Mouse (Mus musculus) CH12.LX (cell line): ENCODE measurements around the gene Tpm1. TPM values are rescaled to one million over a fixed set of nuclear protein-coding genes. Genes with fewer than 3 reads are reported as not detected.

Experiments used
- DNase-seq: peaks from one replicate; pipeline ENCODE4 v3.0.0-alpha.2; 2013; ENCODE audit errors: extremely low read depth
- H3K27ac ChIP-seq: 2 replicates; pipeline ENCODE4 v1.5.1; 2012; ENCODE audit warnings: low read depth, mild to moderate bottlenecking, control low read depth, moderate library complexity; ENCODE audit not compliant: insufficient read depth
- H3K27me3 ChIP-seq: replicated peaks from 2 replicates; pipeline ENCODE3; 2012; ENCODE audit warnings: inconsistent platforms
- H3K36me3 ChIP-seq, 2 experiments: replicated peaks in 1 of 2; 2 replicates each; pipeline versions ENCODE3 to v1.6.1; 2012; ENCODE audit warnings: inconsistent platforms in 1 of 2, low read length in 1 of 2, mild to moderate bottlenecking in 1 of 2, mixed read lengths in 1 of 2, moderate library complexity in 1 of 2; ENCODE audit not compliant: control insufficient read depth in 1 of 2, insufficient read depth in 1 of 2
- H3K4me1 ChIP-seq, 2 experiments: 2 replicates each; pipeline ENCODE4 v1.6.1; 2012; ENCODE audit warnings: inconsistent platforms in 1 of 2, moderate library complexity in 1 of 2; ENCODE audit not compliant: insufficient read depth in 2 of 2, control insufficient read depth in 1 of 2
- H3K4me2 ChIP-seq: 2 replicates; pipeline ENCODE4 v1.6.1; 2012; ENCODE audit warnings: low read depth, mild to moderate bottlenecking, control low read depth; ENCODE audit not compliant: poor library complexity, insufficient read depth, severe bottlenecking
- H3K4me3 ChIP-seq, 3 experiments: fragments of 150-350 bp in 1 of 3; sonication (generic) in 1 of 3; replicated peaks in 1 of 3; 2 replicates each; pipeline versions ENCODE3 to v1.5.1; 2011 to 2012; ENCODE audit warnings: low read depth in 2 of 3, low read length in 2 of 3, mild to moderate bottlenecking in 2 of 3, moderate library complexity in 2 of 3, control low read depth in 1 of 3, improper control_type of control experiment in 1 of 3, inconsistent platforms in 1 of 3, mixed read lengths in 1 of 3; ENCODE audit not compliant: poor library complexity in 1 of 3
- H3K79me2 ChIP-seq: replicated peaks from 2 replicates; pipeline ENCODE4 v1.6.1; 2012; ENCODE audit warnings: mild to moderate bottlenecking, moderate library complexity; ENCODE audit not compliant: control insufficient read depth, poor library complexity, insufficient read depth, severe bottlenecking; ENCODE audit errors: extremely low read depth
- H3K9ac ChIP-seq: 2 replicates; pipeline ENCODE4 v1.6.1; 2012; ENCODE audit warnings: low read depth, mild to moderate bottlenecking, control low read depth, moderate library complexity; ENCODE audit not compliant: insufficient read depth
- H3K9me3 ChIP-seq: replicated peaks from 2 replicates; pipeline ENCODE3; 2012; ENCODE audit warnings: low read length, inconsistent platforms, mixed read lengths
- BHLHE40 ChIP-seq: IDR thresholded peaks from 2 replicates; pipeline ENCODE4 v1.6.1; 2011; ENCODE audit warnings: mild to moderate bottlenecking, low read depth, low read length, improper control_type of control experiment
- ELF1 ChIP-seq: IDR thresholded peaks from 2 replicates; pipeline ENCODE4 v1.6.1; 2014; ENCODE audit warnings: low read depth, mild to moderate bottlenecking, inconsistent platforms, low read length, improper control_type of control experiment
- ETS1 ChIP-seq: conservative IDR thresholded peaks from 2 replicates; pipeline ENCODE4 v1.6.1; 2012; ENCODE audit warnings: low read depth, mild to moderate bottlenecking, inconsistent platforms, low read length, improper control_type of control experiment, moderate library complexity
- GABPA ChIP-seq: IDR thresholded peaks from 2 replicates; pipeline ENCODE4 v1.6.1; 2012; ENCODE audit warnings: low read depth, low read length, improper control_type of control experiment, inconsistent platforms; ENCODE audit not compliant: insufficient replicate concordance
- HCFC1 ChIP-seq: IDR thresholded peaks from 2 replicates; pipeline ENCODE4 v1.6.1; 2012; ENCODE audit warnings: low read depth, mild to moderate bottlenecking, inconsistent platforms, low read length, improper control_type of control experiment
- IRF4 ChIP-seq: IDR thresholded peaks from 2 replicates; pipeline ENCODE4 v1.6.1; 2014; ENCODE audit warnings: low read depth, mild to moderate bottlenecking, inconsistent platforms, low read length, improper control_type of control experiment
- MAFK ChIP-seq: IDR thresholded peaks from 2 replicates; pipeline ENCODE4 v1.6.1; 2011; ENCODE audit warnings: low read length, improper control_type of control experiment; ENCODE audit not compliant: insufficient replicate concordance
- MAX ChIP-seq: IDR thresholded peaks from 2 replicates; pipeline ENCODE4 v1.6.1; 2011; ENCODE audit warnings: low read length, improper control_type of control experiment
- MAZ ChIP-seq: IDR thresholded peaks from 2 replicates; pipeline ENCODE4 v1.6.1; 2012; ENCODE audit warnings: low read depth, mild to moderate bottlenecking, inconsistent platforms, low read length, improper control_type of control experiment, moderate library complexity
- MXI1 ChIP-seq: IDR thresholded peaks from 2 replicates; pipeline ENCODE4 v1.6.1; 2011; ENCODE audit warnings: mild to moderate bottlenecking, low read depth, low read length, improper control_type of control experiment
- NELFE ChIP-seq: IDR thresholded peaks from 2 replicates; pipeline ENCODE4 v1.6.1; 2011; ENCODE audit warnings: low read depth, low read length, improper control_type of control experiment
- NRF1 ChIP-seq: IDR thresholded peaks from 2 replicates; pipeline ENCODE4 v1.6.1; 2014; ENCODE audit warnings: low read depth, mild to moderate bottlenecking, inconsistent platforms, low read length, improper control_type of control experiment, moderate library complexity
- POLR2A ChIP-seq: IDR thresholded peaks from 2 replicates; pipeline ENCODE4 v1.6.1; 2011; ENCODE audit warnings: low read depth, mild to moderate bottlenecking, improper control_type of control experiment, low read length
- POLR2AphosphoS2 ChIP-seq: IDR thresholded peaks from 2 replicates; pipeline ENCODE4 v1.6.1; 2011; ENCODE audit warnings: low read depth, low read length, improper control_type of control experiment
- RCOR1 ChIP-seq: conservative IDR thresholded peaks from 2 replicates; pipeline ENCODE4 v1.6.1; 2012; ENCODE audit warnings: low read depth, mild to moderate bottlenecking, inconsistent platforms, low read length, improper control_type of control experiment
- SMC3 ChIP-seq: IDR thresholded peaks from 2 replicates; pipeline ENCODE4 v1.6.1; 2011; ENCODE audit warnings: low read depth, low read length, improper control_type of control experiment
- TBP ChIP-seq: conservative IDR thresholded peaks from 2 replicates; pipeline ENCODE4 v1.6.1; 2011; ENCODE audit warnings: low read depth, low read length, improper control_type of control experiment
- USF1 ChIP-seq: IDR thresholded peaks from 2 replicates; pipeline ENCODE4 v1.6.1; 2014; ENCODE audit warnings: low read depth, mild to moderate bottlenecking, inconsistent platforms, low read length, improper control_type of control experiment
- ZMIZ1 ChIP-seq: IDR thresholded peaks from 2 replicates; pipeline ENCODE4 v1.6.1; 2012; ENCODE audit warnings: low read depth, mild to moderate bottlenecking, inconsistent platforms, low read length, improper control_type of control experiment
- dilution Hi-C: fragments of 300-500 bp; cut with MboI; formaldehyde crosslinking; loops from 2 replicates; pipeline ENCODE4 v1.14.3; 2020; ENCODE audit warnings: low sequenced_read_pairs; ENCODE audit not compliant: extremely low pct_unique_long_range_greater_than_20kb, extremely low pct_ligation_motif_present
- in situ Hi-C: fragments of 300-500 bp; cut with MboI; formaldehyde crosslinking; loops from 3 replicates; pipeline ENCODE4 v1.14.3; 2019; ENCODE audit warnings: low sequenced_read_pairs, low pct_ligation_motif_present, low pct_unique_long_range_greater_than_20kb, mixed read lengths
- polyA plus RNA-seq: library from polyadenylated mRNA; unstranded; fragments of >175 nt; gene quantifications from 2 replicates; pipeline ENCODE4 v1.2.1, GENCODE M21; 2012; ENCODE audit warnings: low read depth; ENCODE audit not compliant: insufficient read length
- total RNA-seq, 2 experiments: library from RNA; depleted of rRNA; stranded (reverse); fragments of 300-350 nt in 1 of 2; fragments of >200 nt in 1 of 2; gene quantifications; 2 replicates each; pipeline ENCODE4 v1.2.3; 2012 to 2014

The Tpm1 gene
- total and polyA plus RNA-seq, 3 experiments, result 34.6 to 178 (median 63.1) TPM

GRCm38 (mm10) chr9:67006376-67006775 lies 42.8 kb downstream of the Tpm1 start:
- H3K36me3 ChIP-seq, result no peaks in the 10 kb centered on the region
- no peak overlapping the region for H3K27ac ChIP-seq
- H3K4me3 ChIP-seq, result no peak overlapping the region
- dilution Hi-C loops, result no loop called here
- H3K9me3 ChIP-seq, result no peaks in the 10 kb centered on the region
- in situ Hi-C loops, result no loop called here
- TF ChIP-seq ZMIZ1 (no peak), SMC3 (no peak), NELFE (no peak), GABPA (no peak), MAZ (no peak), ETS1 (no peak), POLR2A (no peak), HCFC1 (no peak), BHLHE40 (no peak), MAX (no peak), MAFK (no peak), ELF1 (no peak), NRF1 (no peak), TBP (no peak), MXI1 (no peak)
- H3K4me2 ChIP-seq, result no peak overlapping the region
- H3K79me2 ChIP-seq, result no peaks in the 10 kb centered on the region
- no peak overlapping the region for H3K9ac ChIP-seq
- no peak for DNase-seq
- H3K4me1 ChIP-seq, result peaks cover 0 to 20% of the 10 kb centered on the region in 2 experiments; a peak in 2 of 4 replicates
- H3K27me3 ChIP-seq, result no peaks in the 10 kb centered on the region

- Histone ChIP-seq H3K36me3 (no peaks in the 10 kb centered on the region), H3K27ac (no peak overlapping the region), H3K4me1 (peaks cover 0 to 17% of the 10 kb centered on the region in 2 experiments; a peak in 2 of 4 replicates), H3K79me2 (no peaks in the 10 kb centered on the region), H3K4me3 (no peak overlapping the region), H3K9ac (no peak overlapping the region), H3K9me3 (no peaks in the 10 kb centered on the region), H3K27me3 (no peaks in the 10 kb centered on the region), H3K4me2 (no peak overlapping the region)
- TF ChIP-seq ELF1 (no peak), POLR2A (no peak), MAZ (no peak), TBP (no peak), USF1 (no peak), POLR2AphosphoS2 (no peak), RCOR1 (no peak), IRF4 (no peak), HCFC1 (no peak)
- dilution Hi-C loops (no loop called here), in situ Hi-C loops (no loop called here)
- DNase-seq, result no peak
Measured at GRCm38 (mm10) chr9:67005161-67005742, 44.0 kb downstream of the Tpm1 start.
